Mouse (Mus musculus): ENCODE measurements around the gene Gm21970.

Gm21970 gene

DNA sequence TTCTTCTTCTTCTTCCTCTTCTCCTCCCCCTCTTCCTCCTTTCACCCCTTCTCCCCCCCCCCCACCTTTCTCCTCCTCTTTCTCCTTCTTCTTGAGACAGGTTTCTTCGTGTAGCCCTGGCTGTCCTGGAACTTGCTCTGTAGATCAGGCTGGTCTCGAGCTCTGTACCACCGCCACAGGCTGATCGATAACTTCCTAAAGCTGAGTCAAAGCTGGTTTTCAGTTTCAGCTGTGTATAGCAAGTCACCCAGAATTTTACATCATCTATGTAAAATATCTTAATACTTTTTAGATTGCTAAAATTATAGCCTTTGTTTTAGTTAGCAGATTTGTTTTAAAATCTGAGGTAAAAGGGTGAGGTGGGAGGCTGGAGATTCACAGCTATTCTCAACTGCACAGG is 53.3 kb downstream of the Gm21970 start:
- DNase-seq, result no peak

- DNase-seq, result no peak
These were observed 54.0 kb downstream of the Gm21970 start for GRCm38 (mm10) chr16:91445566-91445965.

DNA sequence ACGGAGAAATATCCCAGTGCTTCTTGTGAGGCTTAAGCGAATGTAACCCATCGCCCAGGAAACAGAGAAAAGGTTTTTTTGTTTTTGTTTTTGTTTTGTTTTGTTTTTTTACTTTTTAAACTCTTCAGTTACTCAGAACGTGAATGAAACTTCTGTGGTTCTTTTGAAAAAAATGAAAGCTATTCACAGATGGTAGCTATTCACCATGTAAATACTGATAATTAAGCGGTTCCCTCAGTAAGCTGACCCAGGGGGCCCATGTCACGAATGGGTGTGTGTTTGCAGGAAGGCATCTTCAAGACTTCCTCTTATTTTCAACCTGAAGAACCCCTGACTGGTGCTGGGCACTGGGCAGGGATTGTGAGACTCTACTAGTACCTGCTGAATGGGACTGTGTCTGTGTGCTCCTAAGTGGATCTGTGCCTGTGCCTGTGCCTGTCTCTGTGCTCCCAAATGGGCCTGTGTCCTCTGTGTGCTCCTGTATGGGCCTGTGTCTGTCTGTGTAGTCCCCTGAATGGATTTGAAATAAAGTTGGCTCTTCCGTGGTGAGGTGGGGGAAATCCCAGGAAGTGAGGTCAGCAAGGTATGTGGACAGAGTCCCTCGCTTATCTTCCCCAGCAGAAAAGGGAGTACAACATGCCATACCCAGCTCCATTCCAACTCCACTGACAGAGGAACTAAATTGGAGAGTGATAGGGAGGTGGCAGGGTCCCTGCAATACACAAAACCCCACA is 55.4 kb downstream of the Gm21970 start:
- no peak for DNase-seq

- DNase-seq, result no peak
These were observed 56.0 kb downstream of the Gm21970 start for GRCm38 (mm10) chr16:91447512-91447900.

- no peak for DNase-seq
These were observed 56.6 kb downstream of the Gm21970 start for GRCm38 (mm10) chr16:91448088-91448487.

DNA sequence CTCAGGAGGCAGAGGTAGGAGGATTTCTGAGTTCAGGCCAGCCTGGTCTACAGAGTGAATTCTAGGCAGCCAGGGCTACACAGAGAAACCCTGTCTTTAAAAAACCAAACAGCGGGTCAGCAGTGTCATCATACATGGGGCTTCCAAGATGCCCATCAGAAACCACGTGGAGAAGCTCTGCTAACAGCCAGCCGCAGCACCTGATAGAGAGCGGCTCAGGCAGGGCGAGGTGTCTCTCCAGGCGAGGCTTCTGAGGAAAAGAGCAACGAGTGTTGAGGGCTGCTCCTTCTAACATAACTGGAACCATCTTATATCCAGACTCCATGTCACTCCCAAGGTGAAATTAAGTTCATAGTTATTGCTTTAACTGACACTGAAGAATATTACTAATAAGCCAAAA is 57.4 kb downstream of the Gm21970 start:
- DNase-seq, result no peak

DNA sequence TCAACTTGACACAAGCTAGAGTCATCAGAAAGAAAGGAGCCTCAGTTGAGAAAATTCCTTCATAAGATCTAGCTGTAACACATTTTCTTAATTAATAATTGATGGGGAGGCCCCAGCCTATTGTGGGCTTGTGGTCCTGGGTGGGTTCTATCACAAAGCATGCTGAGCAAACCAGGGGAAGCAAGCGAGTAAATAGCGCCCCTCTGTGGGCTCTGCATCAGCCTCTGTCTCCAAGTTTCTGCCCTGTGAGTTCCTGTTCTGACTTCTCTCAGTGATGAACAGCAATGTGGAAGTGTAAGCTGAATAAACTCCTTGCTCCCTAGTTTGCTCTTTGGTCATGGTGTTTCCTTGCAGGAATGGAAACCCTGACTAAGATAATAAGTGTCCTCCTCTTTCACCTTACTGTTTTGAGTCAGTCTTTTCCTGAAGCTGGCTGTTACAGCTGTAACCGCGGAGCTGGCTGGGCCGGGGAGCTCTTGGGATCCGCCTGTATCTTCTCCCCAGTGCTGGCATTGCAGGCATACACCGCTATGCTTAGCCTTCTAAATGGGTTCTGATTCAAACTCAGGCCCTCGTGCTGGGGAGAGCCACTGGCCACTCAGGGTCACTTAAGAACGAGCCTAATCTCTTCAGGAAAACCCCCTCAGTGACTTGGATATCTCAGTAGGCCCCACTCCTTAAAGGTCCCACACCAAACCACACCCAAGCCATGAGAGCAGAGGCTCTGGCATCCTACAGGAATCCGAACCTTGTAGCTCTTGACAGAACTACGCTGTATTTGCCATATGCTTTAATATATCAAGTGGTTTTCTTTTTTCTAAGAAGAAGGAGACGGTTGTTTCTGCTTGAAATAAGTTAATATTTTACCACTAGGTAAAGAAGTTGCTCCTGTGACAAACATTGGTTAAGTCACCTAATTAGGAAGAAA is 58.9 kb downstream of the Gm21970 start:
- no peak for DNase-seq

DNA sequence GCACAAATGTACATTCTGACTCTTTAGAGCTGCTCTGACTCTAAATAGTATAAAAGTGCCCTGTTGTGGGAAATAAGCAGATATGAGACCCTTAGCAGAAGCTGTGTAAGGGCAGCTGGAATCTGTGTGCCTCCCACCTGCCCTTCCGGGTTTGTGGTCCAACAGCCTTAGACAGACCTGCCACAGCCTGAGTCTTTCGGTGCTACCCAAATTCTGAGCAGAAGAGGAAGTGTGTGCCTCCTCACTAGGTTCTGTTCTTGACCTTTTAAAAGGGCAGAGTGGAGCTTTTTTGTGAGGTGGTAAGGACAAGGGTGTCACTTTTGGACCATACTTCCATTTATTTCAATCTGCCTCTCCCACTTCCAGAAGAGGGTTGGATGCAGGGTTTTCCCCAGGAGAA is 60.4 kb downstream of the Gm21970 start:
- DNase-seq, result no peak

DNA sequence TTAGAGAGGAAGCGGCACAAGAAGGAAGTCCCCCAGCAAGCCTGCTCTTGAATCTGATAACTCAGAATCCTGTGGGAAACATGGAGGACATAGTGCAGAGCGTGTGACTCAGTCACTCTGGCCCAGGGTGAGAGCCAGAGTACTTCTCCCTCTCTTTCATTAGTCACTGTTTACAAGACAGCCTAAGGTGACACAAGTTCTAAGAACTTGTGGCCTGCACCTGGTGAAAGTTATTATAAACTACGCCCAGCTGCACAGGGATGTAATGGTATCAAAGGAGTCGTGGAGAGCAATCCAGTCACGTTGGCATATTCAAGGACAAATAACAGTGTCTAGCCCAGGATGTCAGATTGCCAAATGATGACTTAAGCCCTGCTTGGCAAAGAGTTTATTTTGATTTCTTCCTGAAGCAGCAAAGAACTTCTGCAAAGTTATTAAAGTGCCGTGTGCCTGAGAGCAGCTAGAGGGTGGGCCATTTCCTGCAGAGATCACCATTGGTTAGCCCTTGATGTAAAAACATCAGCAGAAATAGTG is 60.9 kb downstream of the Gm21970 start:
- no peak for DNase-seq

GRCm38 (mm10) chr16:91455868-91456267 is 64.3 kb downstream of the Gm21970 start:
- no peak for DNase-seq

GRCm38 (mm10) chr16:91458301-91458746 is 66.8 kb downstream of the Gm21970 start:
- no peak for DNase-seq

DNA sequence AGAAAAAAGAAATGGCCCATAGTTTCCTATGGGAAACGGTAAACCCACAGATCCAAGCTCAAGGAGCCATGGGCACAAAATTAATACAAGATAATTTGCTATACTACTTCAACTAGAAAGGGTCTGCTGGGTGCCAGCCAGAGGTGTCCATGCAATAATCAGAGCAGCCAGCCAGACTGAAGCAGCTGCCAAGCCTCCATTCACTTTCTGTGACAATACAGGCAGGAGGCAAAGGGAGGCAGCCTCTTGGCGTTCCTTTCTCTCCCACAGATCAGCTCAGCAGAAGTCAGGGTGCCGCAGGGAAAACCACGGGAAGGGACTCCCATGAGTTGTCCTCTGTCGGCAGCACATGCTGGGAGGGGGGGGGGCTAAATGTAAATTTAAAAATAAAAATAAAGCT is 67.5 kb downstream of the Gm21970 start:
- DNase-seq, result peak; percentile 37

GRCm38 (mm10) chr16:91459396-91459795 is 67.9 kb downstream of the Gm21970 start:
- DNase-seq, result no peak

- no peak for DNase-seq
These were observed 68.4 kb downstream of the Gm21970 start for GRCm38 (mm10) chr16:91459841-91460370.

DNA sequence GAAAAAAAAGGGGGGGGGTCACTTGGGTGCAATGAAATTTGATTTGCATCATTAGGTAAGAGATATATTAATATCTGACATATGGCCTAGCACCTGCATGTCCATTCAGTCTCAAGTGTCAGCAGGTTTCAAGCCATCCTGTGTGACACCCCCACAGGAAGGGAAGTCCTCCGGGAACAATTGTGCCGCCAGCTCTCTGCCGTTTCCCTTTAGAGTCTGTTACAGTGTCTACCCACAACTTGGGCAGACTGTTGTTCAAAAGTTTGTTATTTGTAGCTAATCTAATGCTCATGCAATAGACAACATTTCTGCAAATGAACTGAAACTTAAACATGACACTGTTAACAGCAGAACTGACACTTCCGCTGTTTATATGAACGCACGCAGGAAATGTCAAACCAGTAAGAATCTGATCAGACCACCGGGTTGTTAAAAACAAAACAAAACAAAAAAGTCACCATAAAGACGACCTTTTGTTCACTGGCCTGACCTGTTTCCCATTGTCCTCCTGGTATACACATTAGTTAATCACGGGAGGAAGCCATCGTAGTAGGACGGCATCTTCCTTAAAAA is 69.6 kb downstream of the Gm21970 start:
- no peak for DNase-seq

- DNase-seq, result no peak
These were observed 70.3 kb downstream of the Gm21970 start for GRCm38 (mm10) chr16:91461773-91462181.

DNA sequence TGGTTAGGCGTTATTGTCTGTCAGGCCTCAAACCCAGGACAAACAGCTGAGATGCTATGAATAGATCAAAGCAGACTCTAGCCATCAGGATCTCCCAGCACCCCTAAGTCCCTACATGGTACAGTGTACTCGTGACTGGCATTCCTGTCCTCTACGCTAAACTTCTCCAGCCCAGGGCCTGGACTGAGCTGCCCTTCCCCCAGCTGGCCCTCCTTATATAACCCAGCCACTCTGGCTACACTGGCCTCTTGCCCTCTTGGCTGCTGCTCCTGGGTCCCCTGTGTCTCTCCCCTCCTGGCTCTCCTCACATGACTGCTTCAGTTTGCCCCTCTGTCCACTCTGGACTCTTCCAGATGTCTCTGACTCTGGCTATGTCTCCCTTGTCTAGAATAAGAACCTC is 71.1 kb downstream of the Gm21970 start:
- no peak for DNase-seq

DNA sequence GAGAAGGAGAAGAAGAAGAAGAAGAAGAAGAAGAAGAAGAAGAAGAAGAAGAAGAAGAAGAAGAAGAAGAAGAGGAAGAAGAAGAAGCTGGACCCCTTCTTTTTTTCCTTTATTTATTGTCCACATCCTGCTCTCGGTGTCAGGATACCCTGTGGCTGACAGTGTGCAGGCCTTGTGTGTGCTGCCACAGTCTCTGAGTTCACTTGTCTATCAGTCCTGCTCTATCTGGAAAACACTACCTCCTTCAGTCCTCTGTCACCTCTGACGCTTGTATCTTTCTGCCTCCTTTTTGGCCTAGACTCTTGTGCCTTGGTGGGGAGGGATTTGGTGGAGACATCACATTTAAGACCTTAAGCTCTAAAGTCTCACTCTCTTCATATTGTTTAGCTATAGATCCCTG is 71.9 kb downstream of the Gm21970 start:
- DNase-seq, result no peak

- DNase-seq, result no peak
These were observed 72.4 kb downstream of the Gm21970 start for GRCm38 (mm10) chr16:91463836-91464400.

DNA sequence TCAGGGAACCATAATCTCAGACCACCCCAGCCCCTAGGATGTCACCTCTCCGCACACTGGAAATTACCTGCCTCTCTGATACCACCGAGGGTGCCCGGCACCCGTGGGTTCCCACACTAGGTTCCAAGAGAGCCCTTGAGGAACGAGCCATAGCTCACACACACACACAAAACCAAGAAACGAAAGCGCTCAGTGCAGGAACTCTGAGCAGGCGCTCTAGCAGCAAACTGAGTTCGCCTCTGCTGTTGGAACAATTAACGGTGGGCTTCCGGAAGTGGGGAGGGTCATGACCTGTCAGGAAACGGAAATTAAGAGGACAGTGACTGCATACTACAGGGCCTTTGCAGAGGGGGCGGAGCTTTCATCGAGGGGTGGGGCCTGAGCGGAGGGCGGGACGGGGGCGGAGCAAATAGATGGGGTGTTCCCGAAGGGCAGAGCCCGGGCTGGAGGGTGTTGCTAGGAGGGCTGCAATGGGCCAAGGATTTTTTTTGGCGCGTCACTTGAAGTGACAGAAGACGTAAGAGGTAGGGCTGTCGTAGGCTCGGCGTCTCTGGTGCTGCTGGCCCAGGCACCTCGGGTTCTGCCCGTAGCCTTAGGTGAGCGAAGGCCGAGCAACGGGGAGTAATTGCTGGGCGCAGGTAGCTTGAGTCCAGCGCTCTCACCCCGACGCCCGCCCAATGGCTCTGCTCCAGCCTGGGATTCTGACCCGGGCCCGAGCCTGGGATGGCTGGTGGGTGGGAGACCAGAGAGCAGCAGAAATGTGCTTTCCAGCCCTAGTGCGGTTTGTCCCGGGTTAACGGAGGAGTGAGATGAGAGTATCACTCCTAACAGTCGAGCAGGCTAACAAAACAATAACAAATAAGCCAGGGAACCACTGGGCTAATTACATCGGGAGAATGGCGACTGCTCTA is 73.3 kb downstream of the Gm21970 start:
- DNase-seq, result peak; percentile 87

GRCm38 (mm10) chr16:91465505-91466240 is 74.2 kb downstream of the Gm21970 start:
- no peak for DNase-seq

All from right cerebral cortex, postnatal 4 days (tissue).